Mouse (Mus musculus) mouse embryonic stem cell (cell line): ENCODE measurements around the gene Smarca2.

Source experiments
- in situ Hi-C, 2 experiments: fragments of 300-500 bp; cut with MboI; formaldehyde crosslinking; loops; 1 replicate in 1 of 2; 3 replicates in 1 of 2; pipeline ENCODE4 v1.14.3; 2019 to 2020; ENCODE audit warnings: low sequenced_read_pairs in 2 of 2, low pct_unique_long_range_greater_than_20kb in 1 of 2, mixed read lengths in 1 of 2; ENCODE audit not compliant: unreplicated experiment in 1 of 2

Smarca2 gene

DNA sequence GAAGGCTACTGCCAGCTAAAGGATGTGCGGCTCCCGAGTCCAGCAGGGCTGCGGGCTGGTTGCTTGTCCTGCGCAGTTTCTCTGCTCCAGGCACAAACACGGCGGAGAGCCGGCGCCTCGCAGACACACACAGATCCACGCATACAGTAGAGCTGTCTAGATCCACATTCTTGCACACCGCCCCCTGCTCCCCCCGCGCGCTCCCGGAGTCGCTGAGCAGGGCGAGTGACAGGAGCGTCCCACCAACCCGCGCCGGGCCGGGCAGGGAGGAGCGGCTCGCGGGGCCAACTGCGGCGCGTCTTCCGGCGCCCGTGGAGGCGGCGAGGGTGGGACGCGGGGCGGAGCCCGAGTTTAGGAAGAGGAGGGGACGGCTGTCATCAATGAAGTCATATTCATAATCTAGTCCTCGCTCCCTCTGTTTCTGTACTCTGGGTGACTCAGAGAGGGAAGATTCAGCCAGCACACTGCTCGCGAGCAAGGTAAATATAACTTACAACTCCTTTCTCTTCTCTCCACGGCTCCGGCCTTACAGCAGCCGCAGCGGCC, at the start of gene Smarca2:
Gene Smarca2, plus strand, starts transcription at position 296 of the 546 bp plus-strand sequence.
- in situ Hi-C loops, result loop anchor here in 1 of 2 experiments (25.0 kb wide), 1 partner anchor 943 kb away; the partner anchor contains the start of gene Dmrt2

- in situ Hi-C loops, result no loop called here
These were observed 40.0 kb upstream of the Smarca2 start for GRCm38 (mm10) chr19:26564850-26565249.

- in situ Hi-C loops, result no loop called here
These were observed 38.7 kb upstream of the Smarca2 start for GRCm38 (mm10) chr19:26566109-26566508.

DNA sequence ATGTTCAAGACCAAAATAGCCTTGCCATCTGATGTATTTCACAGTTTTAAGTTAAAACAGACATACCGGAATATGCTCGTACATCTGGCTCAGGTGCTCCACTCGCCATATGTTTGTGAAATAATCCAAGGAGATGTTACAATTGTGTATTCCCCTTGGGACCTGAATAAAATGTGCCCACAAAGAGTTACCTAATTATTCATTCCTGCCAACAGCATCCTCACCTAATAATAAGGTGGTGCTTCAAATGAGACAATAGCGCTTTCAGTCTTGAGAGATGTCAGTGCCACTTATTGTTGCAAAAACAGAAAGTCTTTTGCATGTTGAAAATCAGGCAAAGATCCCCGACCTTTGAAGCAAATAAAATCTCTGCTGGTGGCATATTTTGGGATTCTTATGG, 36.6 kb upstream of the Smarca2 start:
- in situ Hi-C loops, result no loop called here

DNA sequence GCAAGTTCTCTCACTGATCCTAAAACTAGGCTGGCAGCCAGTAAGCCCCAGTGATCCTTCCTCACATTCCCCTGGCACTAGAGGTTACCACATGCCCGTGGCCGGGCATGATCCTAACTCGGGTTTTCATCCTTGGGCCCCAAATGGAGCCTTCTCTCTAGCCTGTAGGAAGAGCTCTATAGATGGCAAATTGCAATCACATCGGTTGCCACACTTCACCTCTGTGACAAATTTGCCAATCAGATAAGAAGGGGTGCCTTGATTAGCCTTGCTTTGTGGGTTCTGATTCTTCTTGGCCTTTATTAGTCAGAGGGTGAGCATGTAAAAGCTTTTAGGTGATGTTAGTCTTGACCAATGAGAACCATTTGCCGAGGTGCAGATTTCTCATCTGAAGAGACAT, 35.9 kb upstream of the Smarca2 start:
- in situ Hi-C loops, result no loop called here

GRCm38 (mm10) chr19:26569461-26569860, 35.4 kb upstream of the Smarca2 start:
- in situ Hi-C loops, result no loop called here

- in situ Hi-C loops, result no loop called here
These were observed 25.2 kb upstream of the Smarca2 start for GRCm38 (mm10) chr19:26579645-26580044.

GRCm38 (mm10) chr19:26580061-26580460, 24.8 kb upstream of the Smarca2 start:
- in situ Hi-C loops, result no loop called here

- in situ Hi-C loops, result no loop called here
These were observed 10.2 kb upstream of the Smarca2 start for GRCm38 (mm10) chr19:26594661-26595060.

DNA sequence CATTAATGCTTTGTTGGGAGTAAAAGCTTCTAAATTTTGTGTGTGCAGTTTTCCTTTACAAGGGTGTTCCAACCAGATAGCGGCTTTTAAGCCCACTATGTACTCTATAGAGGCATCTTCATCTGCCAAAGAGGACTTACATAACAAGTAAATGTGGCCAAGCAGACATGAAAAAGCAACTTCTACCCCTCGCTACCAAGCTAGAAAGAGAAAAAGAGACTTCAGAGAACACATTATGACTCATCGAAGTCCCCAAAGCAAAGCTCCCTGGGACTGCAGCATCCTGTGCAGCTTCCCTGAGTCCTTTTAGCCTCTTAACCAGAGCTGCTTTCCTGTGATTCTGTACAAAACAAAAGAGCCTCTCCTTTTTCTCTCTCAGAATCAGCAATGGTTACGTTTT, 3.4 kb upstream of the Smarca2 start:
- in situ Hi-C loops, result loop anchor here in 1 of 2 experiments (25.0 kb wide), 1 partner anchor 939 kb away; the partner anchor contains the start of gene Dmrt2

GRCm38 (mm10) chr19:26603296-26603860, 1.5 kb upstream of the Smarca2 start:
- in situ Hi-C loops, result loop anchor here in 1 of 2 experiments (25.0 kb wide), 1 partner anchor 941 kb away; the partner anchor contains the start of gene Dmrt2

GRCm38 (mm10) chr19:26603906-26604754, 720 bp upstream of the Smarca2 start:
- in situ Hi-C loops, result loop anchor here in 1 of 2 experiments (25.0 kb wide), 1 partner anchor 942 kb away; the partner anchor contains the start of gene Dmrt2

- in situ Hi-C loops, result loop anchor here in 1 of 2 experiments (25.0 kb wide), 1 partner anchor 943 kb away; the partner anchor contains the start of gene Dmrt2
These were observed 829 bp downstream of the Smarca2 start for GRCm38 (mm10) chr19:26605438-26606320.

- in situ Hi-C loops, result loop anchor here in 1 of 2 experiments (25.0 kb wide), 1 partner anchor 944 kb away; the partner anchor contains the start of gene Dmrt2
These were observed 1.7 kb downstream of the Smarca2 start for GRCm38 (mm10) chr19:26606321-26607155.

DNA sequence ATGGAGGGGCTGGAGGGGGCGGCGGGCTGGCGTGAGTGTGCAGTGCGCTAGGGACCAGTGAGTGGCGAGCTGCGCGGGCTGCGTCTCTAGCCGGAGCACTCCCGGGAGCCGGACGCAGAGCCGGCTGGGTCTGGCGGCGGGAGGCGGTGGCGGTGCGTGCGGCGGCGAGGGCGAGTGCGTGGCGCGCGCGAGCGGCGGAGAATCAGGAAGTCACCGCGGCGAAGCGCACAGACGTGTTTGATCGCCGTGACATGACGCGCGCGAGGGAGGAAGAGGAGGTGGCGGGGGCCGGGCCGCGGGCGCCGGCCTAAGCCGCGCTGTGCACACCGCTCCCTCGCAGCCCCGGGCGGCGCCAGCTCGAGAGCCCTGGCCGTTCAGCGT, 2.3 kb downstream of the Smarca2 start:
- in situ Hi-C loops, result loop anchor here in 1 of 2 experiments (25.0 kb wide), 1 partner anchor 945 kb away; the partner anchor contains the start of gene Dmrt2

- in situ Hi-C loops, result loop anchor here in 1 of 2 experiments (25.0 kb wide), 1 partner anchor 945 kb away; the partner anchor contains the start of gene Dmrt2
These were observed 2.9 kb downstream of the Smarca2 start for GRCm38 (mm10) chr19:26607551-26608433.
